Mouse (Mus musculus) myocyte (in vitro differentiated cells): Measurements from ENCODE around the gene Hs6st3.

Experiments used
- MAX ChIP-seq: IDR thresholded peaks from one replicate; pipeline ENCODE4 v1.6.1; 2011; ENCODE audit warnings: low read depth, mild to moderate bottlenecking, control low read depth
- MYOG ChIP-seq, 3 experiments: IDR thresholded peaks; one replicate each; pipeline ENCODE4 v1.6.1; 2011; ENCODE audit warnings: control low read depth in 2 of 3, low read depth in 2 of 3, mild to moderate bottlenecking in 2 of 3; ENCODE audit not compliant: insufficient read length in 2 of 3, control insufficient read depth in 1 of 3, insufficient read depth in 1 of 3
- POLR2A ChIP-seq: IDR thresholded peaks from one replicate; pipeline ENCODE4 v1.6.1; 2011; ENCODE audit warnings: low read depth, mild to moderate bottlenecking, control low read depth, moderate library complexity; ENCODE audit not compliant: insufficient read length
- POLR2AphosphoS2 ChIP-seq: IDR thresholded peaks from one replicate; pipeline ENCODE4 v1.6.1; 2011; ENCODE audit warnings: low read depth, control low read depth; ENCODE audit not compliant: insufficient read length
- TCF12 ChIP-seq: IDR thresholded peaks from one replicate; pipeline ENCODE4 v1.6.1; 2011; ENCODE audit warnings: mild to moderate bottlenecking, control low read depth; ENCODE audit not compliant: poor library complexity, insufficient read depth, severe bottlenecking
- TCF3 ChIP-seq: IDR thresholded peaks from one replicate; pipeline ENCODE4 v1.6.1; 2011; ENCODE audit warnings: low read depth, control low read depth; ENCODE audit not compliant: insufficient read length
- USF1 ChIP-seq: IDR thresholded peaks from one replicate; pipeline ENCODE4 v1.6.1; 2011; ENCODE audit warnings: low read depth, mild to moderate bottlenecking, control low read depth, moderate library complexity

DNA sequence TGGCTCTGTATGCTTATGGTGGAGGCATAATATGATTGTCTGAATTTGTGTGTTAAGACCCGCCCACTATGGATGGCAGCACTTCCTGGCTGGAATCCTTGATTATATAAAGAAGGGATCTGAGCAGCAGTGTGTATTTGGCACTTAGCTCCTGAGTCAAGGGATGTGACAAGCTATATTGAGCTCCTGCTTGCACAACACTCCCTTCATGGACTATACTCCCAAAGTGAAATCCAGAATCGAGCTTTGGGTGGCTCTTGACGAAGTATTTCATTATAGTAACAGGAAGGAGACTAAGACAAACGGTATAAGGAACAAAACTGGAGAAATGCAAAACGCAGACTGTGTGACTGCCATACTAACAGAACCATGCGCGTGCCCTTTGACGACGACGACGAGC, 660.4 kb downstream of the Hs6st3 start:
- TF ChIP-seq POLR2A (no peak), USF1 (no peak), TCF12 (no peak), MAX (no peak), POLR2AphosphoS2 (no peak), MYOG (IDR thresholded peaks at IDR 0.05; ENCODE audit: control insufficient read depth in 1 of 3, insufficient read depth in 1 of 3, insufficient read length in 2 of 3, low read depth in 2 of 3) (no peak), TCF3 (no peak)
